Mouse (Mus musculus): ENCODE results near the gene Rrp15. TPM values are rescaled to one million over a fixed set of nuclear protein-coding genes. Genes with fewer than 3 reads are reported as not detected.

Rrp15 gene
- polyA plus RNA-seq, 1 experiment, result 3.4 TPM

DNA sequence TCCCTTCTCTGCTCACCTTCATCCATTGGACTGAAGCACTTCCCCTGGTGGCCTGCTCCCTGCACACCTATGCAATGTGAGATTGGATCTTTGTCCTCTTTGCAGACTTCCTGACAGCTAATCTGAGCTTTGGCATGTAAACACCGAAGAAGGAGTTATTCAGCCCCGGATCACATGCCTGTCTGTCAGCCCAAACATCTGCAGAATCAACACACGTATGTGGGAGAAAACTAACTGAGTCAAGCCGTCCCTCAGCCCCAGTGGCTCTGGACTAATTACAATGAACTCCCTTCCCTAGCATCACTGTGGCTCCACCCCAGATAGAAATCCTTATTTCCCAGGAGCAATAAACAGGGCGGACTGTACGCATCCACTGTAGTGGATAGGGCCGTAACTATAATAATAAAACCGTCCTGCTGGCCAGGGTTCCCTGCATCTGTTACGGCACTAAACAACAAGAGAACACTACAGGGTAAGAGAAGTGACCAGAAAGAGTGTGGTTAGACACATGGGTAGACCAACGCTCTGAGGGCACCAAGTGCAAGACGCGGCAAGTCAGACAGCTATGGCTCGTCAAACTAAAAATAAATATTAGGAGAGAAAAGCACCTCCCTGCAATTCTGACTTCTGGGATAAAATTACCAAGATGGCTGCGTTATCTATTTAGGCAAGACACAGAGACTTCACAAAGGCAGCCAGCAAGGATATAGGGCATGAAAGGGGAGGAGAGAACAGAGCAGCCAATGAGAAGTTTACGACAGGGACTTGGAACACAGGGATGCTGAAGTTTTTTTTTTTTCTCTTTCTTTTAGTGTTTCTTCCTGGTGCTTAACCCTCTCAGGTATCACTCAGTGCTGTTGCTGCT, 46.5 kb downstream of the Rrp15 start:
- no peak for DNase-seq
- 12% methylated on average over 15 of the region's 15 CpGs for WGBS
- peaks cover 4% of the 10 kb centered on the region; the same call in 1 of the 2 replicates for H3K4me1 ChIP-seq (ENCODE audit: control insufficient read depth, insufficient read depth, low read length)
- TF ChIP-seq POLR2A (IDR thresholded peaks at IDR 0.05; ENCODE audit: borderline replicate concordance, extremely low read depth, low read depth, low read length), result no peak
- no peak for TF ChIP-seq CTCF (IDR thresholded peaks at IDR 0.05; ENCODE audit: insufficient read depth, low read length)
- peak overlapping the region; percentile 44 for H3K4me3 ChIP-seq (replicated peaks; ENCODE audit: extremely low read depth, low read depth, low read length)

DNA sequence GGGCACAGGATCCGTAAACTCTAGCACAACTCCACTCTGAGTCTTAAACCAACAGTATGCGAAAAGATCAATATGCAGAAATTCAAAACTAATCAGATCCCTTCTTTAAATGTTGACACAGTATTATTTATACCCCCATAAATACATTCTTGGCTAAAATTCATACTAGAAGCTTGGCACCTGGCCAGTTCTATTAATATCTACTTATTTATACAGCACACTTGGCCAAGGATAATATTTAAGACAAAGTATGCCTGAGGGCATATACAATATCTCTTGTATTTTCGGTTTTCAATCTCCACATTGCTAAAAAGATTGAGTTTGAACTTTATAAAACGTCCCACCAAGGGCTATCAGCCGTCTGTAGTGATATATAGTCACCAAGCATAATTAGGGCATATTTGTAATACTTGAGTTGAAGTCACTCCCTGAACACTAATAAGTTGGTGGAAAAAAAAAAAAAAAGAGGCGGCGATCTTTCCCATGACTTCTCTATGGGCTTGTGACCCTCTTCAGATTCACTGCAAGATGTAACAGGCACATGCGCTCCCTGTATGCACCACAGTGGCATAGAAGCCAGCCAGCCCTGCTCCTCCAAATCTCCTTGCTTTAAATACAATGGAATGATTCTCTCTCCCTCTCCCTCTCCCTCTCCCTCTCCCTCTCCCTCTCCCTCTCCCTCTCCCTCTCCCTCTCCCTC, 47.8 kb downstream of the Rrp15 start:
- DNase-seq, result no peak
- no peak overlapping the region for H3K4me3 ChIP-seq (replicated peaks; ENCODE audit: extremely low read depth, low read depth, low read length)
- WGBS, result 39% methylated on average over 8 of the region's 8 CpGs
- peaks cover 4% of the 10 kb centered on the region; the same call in 1 of the 2 replicates for H3K4me1 ChIP-seq (ENCODE audit: control insufficient read depth, insufficient read depth, low read length)
- TF ChIP-seq POLR2A (IDR thresholded peaks at IDR 0.05; ENCODE audit: borderline replicate concordance, extremely low read depth, low read depth, low read length) (no peak), CTCF (IDR thresholded peaks at IDR 0.05; ENCODE audit: insufficient read depth, low read length) (no peak)

DNA sequence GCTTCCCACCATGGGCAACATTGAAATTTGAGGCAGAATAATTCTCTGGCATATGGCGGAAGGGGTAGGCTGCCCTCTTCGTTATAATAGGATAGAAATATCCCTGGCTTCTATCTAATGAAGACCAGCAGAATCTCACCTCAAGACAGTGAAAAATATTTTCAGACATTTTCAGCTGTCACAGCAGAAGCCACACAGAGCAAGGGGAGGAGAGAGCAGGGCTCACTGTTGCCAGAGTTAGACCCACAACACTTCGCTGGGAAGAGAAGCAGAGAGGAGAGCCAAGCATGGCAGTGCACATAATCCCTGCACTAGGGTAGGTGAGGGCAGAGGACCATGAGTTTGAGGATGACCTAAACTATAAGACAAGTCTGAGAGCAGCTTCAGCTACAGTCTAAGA, 48.7 kb downstream of the Rrp15 start:
- no peak for DNase-seq
- H3K4me3 ChIP-seq (replicated peaks; ENCODE audit: extremely low read depth, low read depth, low read length), result no peak overlapping the region
- H3K4me1 ChIP-seq (ENCODE audit: control insufficient read depth, insufficient read depth, low read length), result peaks cover 4% of the 10 kb centered on the region; the same call in 1 of the 2 replicates
- WGBS, result 74% methylated on average over 3 of the region's 3 CpGs
- TF ChIP-seq POLR2A (IDR thresholded peaks at IDR 0.05; ENCODE audit: borderline replicate concordance, extremely low read depth, low read depth, low read length) (no peak), CTCF (IDR thresholded peaks at IDR 0.05; ENCODE audit: insufficient read depth, low read length) (no peak)

DNA sequence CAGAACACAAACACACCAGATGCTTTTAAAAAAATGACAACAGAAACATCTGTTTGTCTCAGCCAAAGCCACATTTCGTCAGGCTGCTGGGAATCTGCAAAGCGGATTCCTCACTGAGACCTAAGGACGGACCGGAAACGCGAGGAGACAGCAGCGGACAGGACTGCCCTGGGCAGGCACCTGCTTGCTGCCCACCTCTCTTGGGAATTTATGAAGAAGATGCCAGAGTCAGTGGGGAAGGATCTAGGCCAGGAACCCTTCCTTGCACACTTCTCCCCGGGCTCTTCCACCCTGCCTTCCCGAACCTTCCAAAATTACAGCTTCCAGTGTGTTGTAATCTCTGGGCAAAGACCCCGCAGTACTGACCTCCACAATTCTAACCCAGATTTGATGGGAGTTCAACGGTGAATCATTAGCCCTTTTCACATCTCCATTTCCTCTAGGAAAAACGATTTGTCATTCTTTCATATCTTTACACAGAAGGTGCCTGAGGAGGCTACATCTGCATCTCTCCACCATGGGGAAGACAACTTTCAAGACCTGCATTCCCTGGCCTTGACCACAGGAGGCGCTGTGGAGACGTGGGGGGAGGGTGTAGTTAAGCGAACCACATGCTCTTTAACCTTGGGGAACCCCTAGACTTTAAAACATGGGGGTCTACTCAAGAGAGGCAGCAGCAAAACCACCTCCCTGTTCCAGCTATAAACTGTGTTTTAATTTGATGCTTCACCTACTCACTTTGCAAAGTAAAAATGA, 50.4 kb downstream of the Rrp15 start:
- H3K4me1 ChIP-seq (ENCODE audit: control insufficient read depth, insufficient read depth, low read length), result no peaks in the 10 kb centered on the region
- WGBS, result 66% methylated on average over 15 of the region's 15 CpGs
- DNase-seq, result no peak
- TF ChIP-seq POLR2A (IDR thresholded peaks at IDR 0.05; ENCODE audit: borderline replicate concordance, extremely low read depth, low read depth, low read length) (no peak), CTCF (IDR thresholded peaks at IDR 0.05; ENCODE audit: insufficient read depth, low read length) (peak; percentile 64)
- H3K4me3 ChIP-seq (replicated peaks; ENCODE audit: extremely low read depth, low read depth, low read length), result no peak overlapping the region

DNA sequence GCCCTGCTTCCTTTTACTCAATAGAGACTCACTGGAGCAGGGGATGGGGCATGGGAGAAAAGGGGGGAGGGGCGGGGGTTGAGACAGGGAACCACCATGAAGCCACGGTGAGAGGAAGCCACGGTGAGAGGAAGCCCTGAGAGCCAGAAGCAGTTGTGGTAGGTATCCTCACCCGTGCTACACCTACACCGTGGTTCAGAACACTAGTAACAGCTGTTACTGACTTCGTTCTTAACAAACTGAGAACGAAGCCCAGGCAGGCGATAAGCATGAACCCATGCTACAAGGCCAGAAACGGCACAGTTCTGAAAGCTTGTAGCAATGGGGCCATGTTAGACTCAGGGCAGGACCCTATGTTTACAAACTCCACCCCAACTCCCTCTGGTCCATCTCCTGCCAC, 52.9 kb downstream of the Rrp15 start:
- no peak for DNase-seq
- TF ChIP-seq CTCF (IDR thresholded peaks at IDR 0.05; ENCODE audit: insufficient read depth, low read length) (no peak), POLR2A (IDR thresholded peaks at IDR 0.05; ENCODE audit: borderline replicate concordance, extremely low read depth, low read depth, low read length) (no peak)
- H3K4me1 ChIP-seq (ENCODE audit: control insufficient read depth, insufficient read depth, low read length), result no peaks in the 10 kb centered on the region
- H3K4me3 ChIP-seq (replicated peaks; ENCODE audit: extremely low read depth, low read depth, low read length), result no peak overlapping the region
- 70% methylated on average over 9 of the region's 9 CpGs for WGBS

DNA sequence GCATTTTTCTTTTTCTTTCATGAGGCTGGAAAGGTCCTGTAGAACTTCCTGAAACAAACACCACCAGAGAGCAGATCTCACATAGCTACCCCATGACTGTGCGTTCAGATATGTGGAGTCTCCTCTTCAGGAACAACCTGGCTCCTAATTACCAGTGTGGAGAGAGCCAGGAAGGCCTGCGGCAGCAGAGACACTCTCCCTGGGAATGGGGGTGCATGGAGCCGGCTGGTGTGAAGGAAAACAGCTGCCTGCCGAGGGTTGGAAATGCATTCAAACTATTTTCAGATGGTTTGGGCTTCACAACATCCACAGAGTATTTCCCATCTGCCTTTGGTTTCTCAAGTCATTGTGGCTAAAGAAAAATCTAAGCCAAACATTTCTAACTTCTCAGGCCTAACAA, 53.8 kb downstream of the Rrp15 start:
- WGBS, result 46% methylated on average over 4 of the region's 4 CpGs
- Histone ChIP-seq H3K4me1 (ENCODE audit: control insufficient read depth, insufficient read depth, low read length) (no peaks in the 10 kb centered on the region), H3K4me3 (replicated peaks; ENCODE audit: extremely low read depth, low read depth, low read length) (no peak overlapping the region)
- DNase-seq, result no peak
- TF ChIP-seq CTCF (IDR thresholded peaks at IDR 0.05; ENCODE audit: insufficient read depth, low read length), result no peak
- no peak for TF ChIP-seq POLR2A (IDR thresholded peaks at IDR 0.05; ENCODE audit: borderline replicate concordance, extremely low read depth, low read depth, low read length)

DNA sequence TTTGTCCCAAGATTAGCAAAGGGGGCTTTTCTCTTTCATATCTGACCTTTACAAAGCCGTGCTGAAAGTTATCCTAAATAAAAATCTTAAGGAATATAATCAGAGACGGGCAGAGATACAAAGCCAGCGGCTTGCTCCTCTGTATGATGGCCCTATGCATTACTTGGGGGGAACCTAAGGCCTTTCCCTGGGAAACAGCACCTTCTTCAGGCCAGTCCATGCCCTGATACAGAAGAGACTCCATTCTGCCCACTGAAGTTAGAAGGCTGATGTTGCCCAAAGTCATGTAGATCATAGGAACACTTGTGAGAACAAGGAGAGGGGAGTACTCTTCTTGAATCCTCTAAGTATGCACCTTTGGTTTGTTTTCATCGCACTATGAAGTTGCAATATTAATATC, 56.8 kb downstream of the Rrp15 start:
- no peak for TF ChIP-seq POLR2A (IDR thresholded peaks at IDR 0.05; ENCODE audit: borderline replicate concordance, extremely low read depth, low read depth, low read length)
- TF ChIP-seq CTCF (IDR thresholded peaks at IDR 0.05; ENCODE audit: insufficient read depth, low read length), result 0 out of 2 replicates have a peak, but pooled peaks have one; percentile 7
- DNase-seq, result no peak
- Histone ChIP-seq H3K4me3 (replicated peaks; ENCODE audit: extremely low read depth, low read depth, low read length) (no peak overlapping the region), H3K4me1 (ENCODE audit: control insufficient read depth, insufficient read depth, low read length) (no peaks in the 10 kb centered on the region)
- WGBS, result 81% methylated on average over 4 of the region's 4 CpGs

DNA sequence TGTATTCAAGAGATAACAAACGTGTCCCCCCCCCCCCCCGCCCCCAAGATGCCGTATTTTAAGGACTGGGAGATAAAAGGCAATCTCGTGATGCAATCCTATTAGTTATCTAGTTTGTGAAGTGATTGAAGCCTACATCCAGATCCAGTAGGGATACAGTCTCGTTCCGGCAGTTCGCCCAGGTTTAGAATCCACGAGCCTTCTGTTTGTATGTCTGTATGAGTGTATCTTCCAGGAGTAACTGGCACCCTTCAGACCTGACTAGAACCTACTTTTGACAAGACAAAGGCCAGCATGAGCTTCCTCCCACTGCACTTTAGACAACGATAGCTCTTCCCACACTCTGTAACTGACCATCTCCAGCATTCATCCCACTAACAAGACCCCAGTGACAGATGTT, 57.5 kb downstream of the Rrp15 start:
- Histone ChIP-seq H3K4me3 (replicated peaks; ENCODE audit: extremely low read depth, low read depth, low read length) (no peak overlapping the region), H3K4me1 (ENCODE audit: control insufficient read depth, insufficient read depth, low read length) (no peaks in the 10 kb centered on the region)
- DNase-seq, result no peak
- TF ChIP-seq CTCF (IDR thresholded peaks at IDR 0.05; ENCODE audit: insufficient read depth, low read length) (no peak), POLR2A (IDR thresholded peaks at IDR 0.05; ENCODE audit: borderline replicate concordance, extremely low read depth, low read depth, low read length) (no peak)
- 89% methylated on average over 9 of the region's 9 CpGs for WGBS

DNA sequence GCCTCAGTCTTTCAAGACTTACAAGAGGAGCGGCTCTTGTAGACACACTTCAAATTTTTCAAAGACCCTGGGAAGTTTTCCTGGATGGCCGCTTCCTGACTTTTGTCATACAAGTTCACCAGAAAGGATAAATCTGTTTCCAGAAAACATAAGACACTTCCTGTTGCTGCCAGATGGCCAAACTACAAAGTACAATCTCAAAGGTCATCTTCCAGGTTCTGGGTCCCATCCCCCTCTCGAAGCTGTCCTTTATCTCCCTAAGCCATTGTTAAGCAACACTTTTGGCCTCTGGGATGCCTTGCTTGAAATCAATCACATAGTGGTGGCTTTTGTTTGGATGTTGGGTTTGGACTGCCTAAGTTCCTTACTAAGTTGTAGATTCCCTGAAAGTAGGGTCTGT, 65.1 kb downstream of the Rrp15 start:
- WGBS, result 54% methylated on average over 3 of the region's 3 CpGs
- TF ChIP-seq CTCF (IDR thresholded peaks at IDR 0.05; ENCODE audit: insufficient read depth, low read length), result no peak
- no peak for TF ChIP-seq POLR2A (IDR thresholded peaks at IDR 0.05; ENCODE audit: borderline replicate concordance, extremely low read depth, low read depth, low read length)
- Histone ChIP-seq H3K4me1 (ENCODE audit: control insufficient read depth, insufficient read depth, low read length) (no peaks in the 10 kb centered on the region), H3K4me3 (replicated peaks; ENCODE audit: extremely low read depth, low read depth, low read length) (no peak overlapping the region)
- no peak for DNase-seq

Data from lung, adult 2 months (tissue).